ENCODE assay signal across 8 mouse cellular contexts in genomic region chr7:27591266-27592216, GRCm38 (mm10). TPM values are rescaled to one million over a fixed set of nuclear protein-coding genes. Genes with fewer than 3 reads are reported as not detected.
DNase-seq lines count a peak whose midpoint lies in the region; ATAC-seq lines count a peak whose summit lies in the region.

Gene Akt2 (plus strand): TSS chr7:27591552.

- H3K27ac ChIP-seq in hindbrain, embryonic 11.5 days (ENCODE audit: low read depth, low read length), result peak within 1 kb of the TSS; percentile 98

- peak within 1 kb of the TSS; percentile 68 for H3K4me2 ChIP-seq in hindbrain, embryonic 11.5 days (replicated peaks; ENCODE audit: low read depth, low read length)

- WGBS in hindbrain, embryonic 11.5 days, result under 1% methylated on average over 55 of the region's 71 CpGs

- H3K4me1 ChIP-seq in hindbrain, embryonic 11.5 days (replicated peaks; ENCODE audit: control insufficient read depth, insufficient read depth, low read length), result peaks cover 4% of the 10 kb centered on the region; the same call in 1 of the 2 replicates

- no peaks in the 10 kb centered on the region for H3K27me3 ChIP-seq in hindbrain, embryonic 11.5 days (ENCODE audit: control insufficient read depth, insufficient read depth, low read length)

- H3K9ac ChIP-seq in hindbrain, embryonic 11.5 days (ENCODE audit: low read depth, low read length), result peak within 1 kb of the TSS; percentile 86

- H3K4me3 ChIP-seq in hindbrain, embryonic 11.5 days (ENCODE audit: low read depth, low read length), result peak within 1 kb of the TSS; percentile 60

- DNase-seq in NIH3T3 (ENCODE audit: low read depth), result peak; percentile 98
- DNase-seq in cerebellum, adult 9-11 months, result peak; percentile 98
- peak; percentile 95 for DNase-seq in frontal cortex, adult 2 months (ENCODE audit: extremely low spot score in 1 of 2, low spot score in 1 of 2)
- DNase-seq in hindbrain, embryonic 11.5 days (ENCODE audit: low spot score), result peak; percentile 94
- DNase-seq in layer of hippocampus, postnatal 25 days (ENCODE audit: extremely low spot score in 1 of 2, low spot score in 1 of 2), result peak; percentile 75 to 95
- peak; percentile 96 for DNase-seq in lung, postnatal 25 days (ENCODE audit: low spot score)
- DNase-seq in retina, embryonic 14.5 days (ENCODE audit: low spot score), result peak; percentile 95
- peak; percentile 96 for DNase-seq in thymus, postnatal 4 days

- H3K9me3 ChIP-seq in hindbrain, embryonic 11.5 days (ENCODE audit: control insufficient read depth, low read length), result no peaks in the 10 kb centered on the region

- no peaks in the 10 kb centered on the region for H3K36me3 ChIP-seq in hindbrain, embryonic 11.5 days (ENCODE audit: control insufficient read depth, insufficient read depth, low read length)

- peak; percentile 94 for ATAC-seq in hindbrain, embryonic 11.5 days (ENCODE audit: low FRiP score)

RNA-seq across cellular contexts. Expression of gene Akt2, which starts in this region (rescaled TPM):
- 114 and 122 TPM in 2 replicates for polyA plus RNA-seq in frontal cortex, adult 2 months (2012; rRNA removed)
- polyA plus RNA-seq in hindbrain, embryonic 11.5 days (2014; fragmentation: Nextera tagmentation; extraction: Ambion mirVana), result 67.5 and 71.7 TPM in 2 replicates
- 100 to 1,000 TPM in 1 of 2 experiments, 10 to 100 TPM in 1; 93.8 to 122 TPM for total RNA-seq in layer of hippocampus, postnatal 25 days (2021)

Comparison
In these comparisons a context has a peak if more than half of its experiments do, and no peak if none do; other contexts are left out.
1. Peak in every context shown above with its lines: DNase-seq, ATAC-seq, H3K4me3 ChIP-seq and H3K27ac ChIP-seq.